Mouse (Mus musculus) layer of hippocampus, adult 2 months (tissue): ENCODE results near the gene Gpr62. TPM values are rescaled to one million over a fixed set of nuclear protein-coding genes. Genes with fewer than 3 reads are reported as not detected.
A peak's percentile ranks its signal among the peaks of the same experiment; 100 is the strongest.

Experiments
- DNase-seq, 2 experiments: peaks; one replicate each; pipeline ENCODE4 v3.0.0; 2022; ENCODE audit warnings: low spot score in 2 of 2
- H3K27ac ChIP-seq: fragments of 200-600 bp; 2 replicates; pipeline ENCODE4 v1.8.1; 2022
- H3K4me3 ChIP-seq: fragments of 200-600 bp; 2 replicates; pipeline ENCODE4 v1.8.1; 2022; ENCODE audit warnings: mild to moderate bottlenecking
- CTCF ChIP-seq: fragments of 200-600 bp; conservative IDR thresholded peaks from 2 replicates; pipeline ENCODE4 v1.8.1; 2022; ENCODE audit warnings: antibody characterized with exemption, mild to moderate bottlenecking, moderate library complexity
- total RNA-seq, 2 experiments: library from RNA; stranded (reverse); gene quantifications; 2 replicates each; pipeline ENCODE4 v1.2.3; 2021

The Gpr62 gene
- total RNA-seq, 2 experiments from 2014 or later: 11.6 to 12.4 TPM

- no peak for TF ChIP-seq CTCF
- H3K4me3 ChIP-seq: no peak overlapping the region
- peak overlapping the region; percentile 84; the same call in 1 of the 2 replicates for H3K27ac ChIP-seq
- no peak for DNase-seq
Measured at GRCm38 (mm10) chr9:106420608-106421007, 45.1 kb downstream of the Gpr62 start.

DNA sequence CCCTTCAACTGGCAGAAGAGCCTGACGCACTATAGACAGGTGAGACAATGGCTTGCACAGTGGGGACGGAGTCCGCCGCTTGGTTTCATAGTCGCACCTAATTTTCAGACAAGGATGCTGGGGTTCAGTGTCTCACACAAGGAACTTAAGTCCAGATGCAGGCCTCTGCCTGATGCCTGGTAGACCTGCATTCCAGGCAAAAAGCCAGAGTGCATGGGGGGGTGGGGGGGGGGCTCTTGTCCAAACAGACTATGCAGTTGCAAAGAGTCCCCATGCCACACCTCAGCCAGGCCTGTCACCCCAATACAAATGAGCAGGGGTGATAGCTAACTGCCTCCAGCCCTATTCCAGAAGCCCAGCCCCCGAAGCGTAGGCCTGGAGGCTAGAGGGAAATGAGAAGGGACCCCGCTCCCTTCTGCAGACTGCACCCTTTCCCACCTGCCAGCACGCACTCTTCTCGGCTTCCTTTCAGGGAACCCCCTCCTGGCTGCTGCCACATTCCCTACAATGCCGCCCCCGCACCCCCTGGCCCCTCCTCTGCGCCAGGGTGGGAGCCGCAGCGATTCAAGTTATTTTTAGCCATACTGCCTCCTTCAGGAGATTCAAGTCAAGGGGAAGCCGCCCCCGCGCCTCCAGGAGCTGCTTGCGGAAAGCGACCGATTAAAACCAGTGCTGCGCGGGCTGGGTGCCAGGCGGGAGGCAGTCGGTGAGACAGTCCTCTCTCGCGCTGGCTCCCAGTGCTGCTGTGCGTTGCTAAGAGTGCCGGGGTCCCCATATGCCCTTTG is 47.7 kb downstream of the Gpr62 start:
- H3K27ac ChIP-seq: peak overlapping the region; percentile 78

DNA sequence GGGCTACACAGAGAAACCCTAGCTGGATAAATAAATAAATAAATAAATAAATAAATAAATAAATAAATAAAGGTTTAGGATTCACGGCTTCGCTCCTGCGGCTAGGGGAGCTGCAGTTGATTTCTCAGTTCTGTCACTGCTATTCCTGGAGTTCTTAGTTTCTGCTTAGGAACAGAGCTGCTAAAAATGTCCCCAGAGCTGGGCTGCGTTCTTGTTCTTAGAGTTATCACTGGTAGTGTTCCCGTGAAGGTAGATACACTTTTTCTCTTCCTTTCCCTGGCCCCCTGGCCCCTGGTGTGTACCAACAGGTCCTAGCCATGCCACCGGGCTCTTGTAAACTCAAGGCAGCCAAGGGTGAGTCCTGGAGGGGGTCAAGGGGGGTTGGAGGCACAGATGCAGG is 48.9 kb downstream of the Gpr62 start:
- no peak overlapping the region for H3K4me3 ChIP-seq

More for the DNA sequence above, 47.7 kb downstream of the Gpr62 start:
- peak overlapping the region; percentile 42 for H3K4me3 ChIP-seq
- TF ChIP-seq CTCF: peak; percentile 65
- peak; percentile 86 to 92 for DNase-seq

More for the DNA sequence above, 48.9 kb downstream of the Gpr62 start:
- no peak for DNase-seq
- TF ChIP-seq CTCF: 0 out of 2 replicates have a peak, but pooled peaks have one; percentile 7
- H3K27ac ChIP-seq: peak overlapping the region; percentile 78

Other genes with a start within 250 kb of the Gpr62 start
- 1 to 10 TPM; 1.4 to 1.5 TPM for gene Tlr9, start 243.3 kb downstream of the Gpr62 start, total RNA-seq
- 100 to 1,000 TPM; 149 to 154 TPM for gene Alas1, start 217.3 kb downstream of the Gpr62 start, total RNA-seq
- 10 to 100 TPM in 1 of 2 experiments, 1 to 10 TPM in 1; 8.6 to 14.5 TPM for gene Poc1a, start 184.9 kb downstream of the Gpr62 start, total RNA-seq
- gene Dusp7, start 97.3 kb downstream of the Gpr62 start, total RNA-seq: 10 to 100 TPM; 81.7 to 93.2 TPM
- 100 to 1,000 TPM; 260 to 265 TPM for gene Rpl29, start 36.5 kb downstream of the Gpr62 start, total RNA-seq
- gene Acy1, start 27.6 kb downstream of the Gpr62 start, total RNA-seq: 10 to 100 TPM; 15.5 to 16.1 TPM
- 10 to 100 TPM; 13.9 to 17.0 TPM for gene Abhd14b, start 18.5 kb downstream of the Gpr62 start, total RNA-seq
- gene Abhd14a, start 18.3 kb downstream of the Gpr62 start, total RNA-seq: 10 to 100 TPM; 39.0 to 39.4 TPM
- 100 to 1,000 TPM; 187 to 205 TPM for gene Pcbp4, start 12.6 kb downstream of the Gpr62 start, total RNA-seq
- 10 to 100 TPM; 35.4 to 36.6 TPM for gene Rrp9, start 10.0 kb upstream of the Gpr62 start, total RNA-seq
- 1 to 10 TPM; 3.0 to 3.7 TPM for gene Parp3, start 11.0 kb upstream of the Gpr62 start, total RNA-seq
- not detected for gene Iqcf1, start 34.0 kb upstream of the Gpr62 start, total RNA-seq
- not detected for gene Iqcf5, start 48.6 kb upstream of the Gpr62 start, total RNA-seq
- not detected for gene Iqcf3, start 95.7 kb upstream of the Gpr62 start, total RNA-seq
- not detected for gene Iqcf4, start 105.1 kb upstream of the Gpr62 start, total RNA-seq
- not detected for gene Iqcf6, start 160.6 kb upstream of the Gpr62 start, total RNA-seq
- 10 to 100 TPM; 76.8 to 82.2 TPM for gene Grm2, start 190.1 kb upstream of the Gpr62 start, total RNA-seq
- 10 to 100 TPM; 85.0 to 99.3 TPM for gene Tex264, start 220.0 kb upstream of the Gpr62 start, total RNA-seq